Mouse (Mus musculus): Measurements from ENCODE around the gene Abhd8. TPM values are rescaled to one million over a fixed set of nuclear protein-coding genes. Genes with fewer than 3 reads are reported as not detected.
"Not testable (repeated sequence)": the region's sequence is repeated elsewhere in the genome, so short reads cannot be mapped to it uniquely, and the experiment has no call there.

The Abhd8 gene
- polyA plus RNA-seq, 1 experiment from 2014 or later, result 104 TPM

GRCm38 (mm10) chr8:71437041-71437440, 26.4 kb downstream of the Abhd8 start:
- Histone ChIP-seq H3K27ac (ENCODE audit: low read depth, low read length) (no peak overlapping the region), H3K27me3 (ENCODE audit: control insufficient read depth, insufficient read depth, low read length) (no peaks in the 10 kb centered on the region), H3K4me3 (ENCODE audit: low read depth, low read length) (no peak overlapping the region), H3K4me2 (ENCODE audit: low read depth, low read length) (no peak overlapping the region), H3K4me1 (ENCODE audit: control insufficient read depth, insufficient read depth, low read length) (no peaks in the 10 kb centered on the region), H3K36me3 (ENCODE audit: control insufficient read depth, insufficient read depth, low read length) (no peaks in the 10 kb centered on the region), H3K9ac (replicated peaks; ENCODE audit: low read depth, low read length) (no peak overlapping the region), H3K9me3 (ENCODE audit: control insufficient read depth, low read length) (no peaks in the 10 kb centered on the region)
- 43% methylated on average over 3 of the region's 3 CpGs for WGBS
- ATAC-seq (ENCODE audit: low read depth), result no peak

- WGBS, result 81% methylated on average over 1 of the region's 1 CpGs
Observed at GRCm38 (mm10) chr8:71432935-71433334, 30.5 kb downstream of the Abhd8 start.

GRCm38 (mm10) chr8:71422121-71422520, 41.3 kb downstream of the Abhd8 start:
- H3K36me3 ChIP-seq (ENCODE audit: control insufficient read depth, insufficient read depth, low read length), result no peaks in the 10 kb centered on the region
- no peak overlapping the region for H3K9ac ChIP-seq (replicated peaks; ENCODE audit: low read depth, low read length)
- no peak overlapping the region for H3K27ac ChIP-seq (ENCODE audit: low read depth, low read length)
- no peaks in the 10 kb centered on the region for H3K27me3 ChIP-seq (ENCODE audit: control insufficient read depth, insufficient read depth, low read length)
- H3K4me2 ChIP-seq (ENCODE audit: low read depth, low read length), result no peak overlapping the region
- H3K9me3 ChIP-seq (ENCODE audit: control insufficient read depth, low read length), result no peaks in the 10 kb centered on the region
- H3K4me3 ChIP-seq (ENCODE audit: low read depth, low read length), result no peak overlapping the region
- H3K4me1 ChIP-seq (ENCODE audit: control insufficient read depth, insufficient read depth, low read length), result no peaks in the 10 kb centered on the region
- no peak for ATAC-seq (ENCODE audit: low read depth)

More at GRCm38 (mm10) chr8:71432935-71433334, 30.5 kb downstream of the Abhd8 start:
- not testable (repeated sequence) for H3K36me3 ChIP-seq (ENCODE audit: control insufficient read depth, insufficient read depth, low read length); ATAC-seq (ENCODE audit: low read depth); H3K27ac ChIP-seq (ENCODE audit: low read depth, low read length); H3K4me3 ChIP-seq (ENCODE audit: low read depth, low read length); H3K9ac ChIP-seq (replicated peaks; ENCODE audit: low read depth, low read length); H3K4me1 ChIP-seq (ENCODE audit: control insufficient read depth, insufficient read depth, low read length); H3K9me3 ChIP-seq (ENCODE audit: control insufficient read depth, low read length); H3K4me2 ChIP-seq (ENCODE audit: low read depth, low read length); H3K27me3 ChIP-seq (ENCODE audit: control insufficient read depth, insufficient read depth, low read length)

GRCm38 (mm10) chr8:71411535-71412273, 51.8 kb downstream of the Abhd8 start:
- no peaks in the 10 kb centered on the region for H3K36me3 ChIP-seq (ENCODE audit: control insufficient read depth, insufficient read depth, low read length)
- ATAC-seq (ENCODE audit: low read depth), result no peak
- H3K9me3 ChIP-seq (ENCODE audit: control insufficient read depth, low read length), result no peaks in the 10 kb centered on the region
- no peaks in the 10 kb centered on the region for H3K4me1 ChIP-seq (ENCODE audit: control insufficient read depth, insufficient read depth, low read length)
- H3K27me3 ChIP-seq (ENCODE audit: control insufficient read depth, insufficient read depth, low read length), result no peaks in the 10 kb centered on the region
- H3K4me3 ChIP-seq (ENCODE audit: low read depth, low read length), result no peak overlapping the region
- no peak overlapping the region for H3K4me2 ChIP-seq (ENCODE audit: low read depth, low read length)
- H3K27ac ChIP-seq (ENCODE audit: low read depth, low read length), result no peak overlapping the region
- H3K9ac ChIP-seq (replicated peaks; ENCODE audit: low read depth, low read length), result no peak overlapping the region
- 57% methylated on average over 11 of the region's 11 CpGs for WGBS

GRCm38 (mm10) chr8:71408231-71408630, 55.2 kb downstream of the Abhd8 start:
- no peak overlapping the region for H3K4me3 ChIP-seq (ENCODE audit: low read depth, low read length)
- H3K27ac ChIP-seq (ENCODE audit: low read depth, low read length), result no peak overlapping the region
- no peaks in the 10 kb centered on the region for H3K9me3 ChIP-seq (ENCODE audit: control insufficient read depth, low read length)
- ATAC-seq (ENCODE audit: low read depth), result no peak
- H3K27me3 ChIP-seq (ENCODE audit: control insufficient read depth, insufficient read depth, low read length), result no peaks in the 10 kb centered on the region
- H3K9ac ChIP-seq (replicated peaks; ENCODE audit: low read depth, low read length), result no peak overlapping the region
- H3K4me2 ChIP-seq (ENCODE audit: low read depth, low read length), result no peak overlapping the region
- no peaks in the 10 kb centered on the region for H3K4me1 ChIP-seq (ENCODE audit: control insufficient read depth, insufficient read depth, low read length)
- no peaks in the 10 kb centered on the region for H3K36me3 ChIP-seq (ENCODE audit: control insufficient read depth, insufficient read depth, low read length)
- WGBS, result 96% methylated on average over 4 of the region's 4 CpGs

- Histone ChIP-seq H3K9ac (replicated peaks; ENCODE audit: low read depth, low read length) (no peak overlapping the region), H3K36me3 (ENCODE audit: control insufficient read depth, insufficient read depth, low read length) (no peaks in the 10 kb centered on the region), H3K4me3 (ENCODE audit: low read depth, low read length) (no peak overlapping the region), H3K27ac (ENCODE audit: low read depth, low read length) (no peak overlapping the region), H3K27me3 (ENCODE audit: control insufficient read depth, insufficient read depth, low read length) (no peaks in the 10 kb centered on the region), H3K9me3 (ENCODE audit: control insufficient read depth, low read length) (no peaks in the 10 kb centered on the region), H3K4me1 (ENCODE audit: control insufficient read depth, insufficient read depth, low read length) (no peaks in the 10 kb centered on the region), H3K4me2 (ENCODE audit: low read depth, low read length) (no peak overlapping the region)
- WGBS, result 92% methylated on average over 14 of the region's 14 CpGs
- no peak for ATAC-seq (ENCODE audit: low read depth)
Observed at GRCm38 (mm10) chr8:71407441-71407840, 56.0 kb downstream of the Abhd8 start.

Other genes starting within 250 kb of the Abhd8 start
- gene Myo9b, start 190.9 kb downstream of the Abhd8 start, polyA plus RNA-seq (2014; fragmentation: Nextera tagmentation; extraction: Ambion mirVana), result 16.0 and 16.4 TPM in 2 replicates
- 55.8 and 59.3 TPM in 2 replicates for gene Haus8, start 190.7 kb downstream of the Abhd8 start, polyA plus RNA-seq (2014; fragmentation: Nextera tagmentation; extraction: Ambion mirVana)
- 115 and 130 TPM in 2 replicates for gene Use1, start 96.8 kb downstream of the Abhd8 start, polyA plus RNA-seq (2014; fragmentation: Nextera tagmentation; extraction: Ambion mirVana)
- gene Ocel1, start 92.4 kb downstream of the Abhd8 start, polyA plus RNA-seq (2014; fragmentation: Nextera tagmentation; extraction: Ambion mirVana), result 4.8 and 4.9 TPM in 2 replicates
- 22.3 and 32.8 TPM in 2 replicates for gene Nr2f6, start 81.7 kb downstream of the Abhd8 start, polyA plus RNA-seq (2014; fragmentation: Nextera tagmentation; extraction: Ambion mirVana)
- 3.2 and 5.0 TPM in 2 replicates for gene Ushbp1, start 67.9 kb downstream of the Abhd8 start, polyA plus RNA-seq (2014; fragmentation: Nextera tagmentation; extraction: Ambion mirVana)
- 90.9 and 96.5 TPM in 2 replicates for gene Babam1, start 66.8 kb downstream of the Abhd8 start, polyA plus RNA-seq (2014; fragmentation: Nextera tagmentation; extraction: Ambion mirVana)
- gene Ankle1, start 57.6 kb downstream of the Abhd8 start, polyA plus RNA-seq (2014; fragmentation: Nextera tagmentation; extraction: Ambion mirVana), result 1.9 and 2.7 TPM in 2 replicates
- gene Mrpl34, start 1.3 kb upstream of the Abhd8 start, polyA plus RNA-seq (2014; fragmentation: Nextera tagmentation; extraction: Ambion mirVana), result 186 and 189 TPM in 2 replicates
- gene Dda1, start 5.5 kb upstream of the Abhd8 start, polyA plus RNA-seq (2014; fragmentation: Nextera tagmentation; extraction: Ambion mirVana), result 236 and 251 TPM in 2 replicates
- gene Ano8, start 22.3 kb upstream of the Abhd8 start, polyA plus RNA-seq (2014; fragmentation: Nextera tagmentation; extraction: Ambion mirVana), result 6.9 and 8.4 TPM in 2 replicates
- gene Gtpbp3, start 24.4 kb upstream of the Abhd8 start, polyA plus RNA-seq (2014; fragmentation: Nextera tagmentation; extraction: Ambion mirVana), result 5.5 and 5.9 TPM in 2 replicates
- 5.4 and 9.8 TPM in 2 replicates for gene Plvap, start 48.1 kb upstream of the Abhd8 start, polyA plus RNA-seq (2014; fragmentation: Nextera tagmentation; extraction: Ambion mirVana)
- gene Ccdc194, start 62.1 kb upstream of the Abhd8 start, polyA plus RNA-seq (2014; fragmentation: Nextera tagmentation; extraction: Ambion mirVana), result 0.14 TPM in 1 of 2 replicates, not detected in the other
- 0.27 and 6.0 TPM in 2 replicates for gene Bst2, start 73.8 kb upstream of the Abhd8 start, polyA plus RNA-seq (2014; fragmentation: Nextera tagmentation; extraction: Ambion mirVana)
- gene Mvb12a, start 79.3 kb upstream of the Abhd8 start, polyA plus RNA-seq (2014; fragmentation: Nextera tagmentation; extraction: Ambion mirVana), result 69.0 and 70.6 TPM in 2 replicates
- gene Tmem221, start 95.2 kb upstream of the Abhd8 start, polyA plus RNA-seq (2014; fragmentation: Nextera tagmentation; extraction: Ambion mirVana), result not detected in 2 replicates
- not detected in 2 replicates for gene Nxnl1, start 102.9 kb upstream of the Abhd8 start, polyA plus RNA-seq (2014; fragmentation: Nextera tagmentation; extraction: Ambion mirVana)
- gene Slc27a1, start 105.2 kb upstream of the Abhd8 start, polyA plus RNA-seq (2014; fragmentation: Nextera tagmentation; extraction: Ambion mirVana), result 61.0 and 70.0 TPM in 2 replicates
- 239 and 259 TPM in 2 replicates for gene Pgls, start 128.5 kb upstream of the Abhd8 start, polyA plus RNA-seq (2014; fragmentation: Nextera tagmentation; extraction: Ambion mirVana)
- 7.5 and 9.3 TPM in 2 replicates for gene Fam129c, start 134.0 kb upstream of the Abhd8 start, polyA plus RNA-seq (2014; fragmentation: Nextera tagmentation; extraction: Ambion mirVana)
- 71.9 and 78.5 TPM in 2 replicates for gene Colgalt1, start 147.3 kb upstream of the Abhd8 start, polyA plus RNA-seq (2014; fragmentation: Nextera tagmentation; extraction: Ambion mirVana)
- gene Unc13a, start 208.1 kb upstream of the Abhd8 start, polyA plus RNA-seq (2014; fragmentation: Nextera tagmentation; extraction: Ambion mirVana), result 17.8 and 20.6 TPM in 2 replicates
- gene Jak3, start 212.6 kb upstream of the Abhd8 start, polyA plus RNA-seq (2014; fragmentation: Nextera tagmentation; extraction: Ambion mirVana), result 2.8 and 4.1 TPM in 2 replicates
- 0.55 and 1.0 TPM in 2 replicates for gene Insl3, start 225.6 kb upstream of the Abhd8 start, polyA plus RNA-seq (2014; fragmentation: Nextera tagmentation; extraction: Ambion mirVana)
- gene B3gnt3, start 238.1 kb upstream of the Abhd8 start, polyA plus RNA-seq (2014; fragmentation: Nextera tagmentation; extraction: Ambion mirVana), result 0.11 and 0.53 TPM in 2 replicates

Data from neural tube, embryonic 14.5 days (tissue).